26 mouse cellular contexts compared by ENCODE assay signal in genomic region chr3:58582297-58582696, GRCm38 (mm10). TPM values are rescaled to one million over a fixed set of nuclear protein-coding genes. Genes with fewer than 3 reads are reported as not detected.
DNase-seq lines count a peak whose midpoint lies in the region; ATAC-seq and TF ChIP-seq lines count a peak whose summit lies in the region.
"Had no signal": no experiment of that assay in that cellular context is flagged by ENCODE, and none has a peak within 500 bp of the region (broad histone marks: within the 10 kb centered on the region; RNA-seq: fewer than 3 reads in every experiment).

No protein-coding gene starts in this region.

- no peak overlapping the region for H3K4me2 ChIP-seq in intestine, embryonic 16.5 days (ENCODE audit: low read depth, low read length)
- H3K4me2 ChIP-seq in intestine, embryonic 15.5 days (replicated peaks) = no peak overlapping the region
- H3K4me2 ChIP-seq in CH12.LX (ENCODE audit: insufficient read depth, low read depth, poor library complexity, severe bottlenecking) = peak overlapping the region; percentile 37; the same call in 1 of the 2 replicates
- H3K4me2 ChIP-seq in liver, embryonic 15.5 days = no peak overlapping the region
- H3K4me2 ChIP-seq: embryonic facial prominence, embryonic 15.5 days; heart, embryonic 13.5 days; hindbrain, embryonic 15.5 days; limb, embryonic 12.5 days; midbrain, embryonic 12.5 days; neural tube, embryonic 15.5 days had no signal

- dilution Hi-C loops in CH12.LX (cut with MboI; ENCODE audit: extremely low pct_ligation_motif_present, extremely low pct_unique_long_range_greater_than_20kb, low sequenced_read_pairs) = no loop called here

- H3K27ac ChIP-seq in intestine, embryonic 16.5 days (ENCODE audit: low read length) = peak overlapping the region; percentile 20; the same call in 1 of the 2 replicates
- H3K27ac ChIP-seq in intestine, embryonic 15.5 days = no peak overlapping the region
- H3K27ac ChIP-seq in CH12.LX (ENCODE audit: insufficient read depth, low read depth) = no peak overlapping the region
- 0 out of 2 replicates have a peak overlapping the region, but pooled peaks have one; percentile 9 for H3K27ac ChIP-seq in liver, embryonic 15.5 days (replicated peaks)
- H3K27ac ChIP-seq: embryonic facial prominence, embryonic 15.5 days; heart, embryonic 13.5 days; hindbrain, embryonic 15.5 days; limb, embryonic 12.5 days; midbrain, embryonic 12.5 days; neural tube, embryonic 15.5 days had no signal

- in situ Hi-C loops in CH12.LX (cut with MboI; ENCODE audit: low pct_ligation_motif_present, low pct_unique_long_range_greater_than_20kb, low sequenced_read_pairs) = no loop called here

- TF ChIP-seq RAD21 in CH12.LX (IDR thresholded peaks at IDR 0.05; ENCODE audit: low read depth, low read length) = no peak

- TF ChIP-seq POLR2A in CH12.LX (IDR thresholded peaks at IDR 0.05; ENCODE audit: low read depth, low read length) = no peak

- H3K27me3 ChIP-seq in intestine, embryonic 16.5 days (replicated peaks; ENCODE audit: control insufficient read depth, insufficient read depth, low read length) = no peaks in the 10 kb centered on the region
- H3K27me3 ChIP-seq in intestine, embryonic 15.5 days (replicated peaks) = no peaks in the 10 kb centered on the region
- H3K27me3 ChIP-seq in CH12.LX (replicated peaks) = no peaks in the 10 kb centered on the region
- H3K27me3 ChIP-seq in liver, embryonic 15.5 days = no peaks in the 10 kb centered on the region
- H3K27me3 ChIP-seq: embryonic facial prominence, embryonic 15.5 days; heart, embryonic 13.5 days; hindbrain, embryonic 15.5 days; limb, embryonic 12.5 days; midbrain, embryonic 12.5 days; neural tube, embryonic 15.5 days had no signal

- peaks cover 87% of the 10 kb centered on the region for H3K79me2 ChIP-seq in CH12.LX (replicated peaks; ENCODE audit: control insufficient read depth, extremely low read depth, insufficient read depth, poor library complexity, severe bottlenecking)

- H3K4me1 ChIP-seq in intestine, embryonic 16.5 days (ENCODE audit: control insufficient read depth, insufficient read depth, low read length) = peaks cover 11% of the 10 kb centered on the region
- H3K4me1 ChIP-seq in intestine, embryonic 15.5 days (replicated peaks) = peaks cover 5% of the 10 kb centered on the region; the same call in 1 of the 2 replicates
- peaks cover 18 to 64% of the 10 kb centered on the region in 2 experiments for H3K4me1 ChIP-seq in CH12.LX (ENCODE audit: control insufficient read depth in 1 of 2, insufficient read depth in 2 of 2)
- peaks cover 40% of the 10 kb centered on the region for H3K4me1 ChIP-seq in liver, embryonic 15.5 days (replicated peaks)

- intact Hi-C loops in left cerebral cortex, postnatal 14 days (cut with DNase I) = no loop called here

- H3K36me3 ChIP-seq in intestine, embryonic 16.5 days (ENCODE audit: control insufficient read depth, insufficient read depth, low read length) = 0 out of 2 replicates have a peak, but pooled peaks cover 2% of the 10 kb centered on the region
- no peaks in the 10 kb centered on the region for H3K36me3 ChIP-seq in intestine, embryonic 15.5 days
- peaks cover 13 to 38% of the 10 kb centered on the region in 2 experiments for H3K36me3 ChIP-seq in CH12.LX (replicated peaks in 1 of 2; ENCODE audit: control insufficient read depth in 1 of 2, insufficient read depth in 1 of 2, low read length in 1 of 2)
- H3K36me3 ChIP-seq in liver, embryonic 15.5 days (replicated peaks) = peaks cover 32% of the 10 kb centered on the region

- no peak for TF ChIP-seq EP300 in CH12.LX (IDR thresholded peaks at IDR 0.05; ENCODE audit: low read length)

- 70% methylated on average over 5 of the region's 5 CpGs for WGBS in intestine, embryonic 16.5 days
- WGBS in intestine, embryonic 15.5 days = 78% methylated on average over 5 of the region's 5 CpGs
- WGBS in liver, embryonic 15.5 days (ENCODE audit: insufficient replicate concordance) = 26% methylated on average over 5 of the region's 5 CpGs

- H3K4me3 ChIP-seq in intestine, embryonic 16.5 days (ENCODE audit: low read length) = no peak overlapping the region
- H3K4me3 ChIP-seq in intestine, embryonic 15.5 days (replicated peaks) = no peak overlapping the region
- H3K4me3 ChIP-seq in CH12.LX (replicated peaks in 1 of 3; ENCODE audit: low read depth in 2 of 3, low read length in 2 of 3, poor library complexity in 1 of 3) = no peak overlapping the region
- no peak overlapping the region for H3K4me3 ChIP-seq in liver, embryonic 15.5 days (replicated peaks)
- H3K4me3 ChIP-seq: embryonic facial prominence, embryonic 15.5 days; heart, embryonic 13.5 days; hindbrain, embryonic 15.5 days; limb, embryonic 12.5 days; midbrain, embryonic 12.5 days; neural tube, embryonic 15.5 days had no signal

- no peak overlapping the region for H3K9ac ChIP-seq in intestine, embryonic 16.5 days (ENCODE audit: low read depth, low read length)
- H3K9ac ChIP-seq in intestine, embryonic 15.5 days = no peak overlapping the region
- peak overlapping the region; percentile 71; the same call in 1 of the 2 replicates for H3K9ac ChIP-seq in CH12.LX (ENCODE audit: insufficient read depth, low read depth)
- H3K9ac ChIP-seq in liver, embryonic 15.5 days = no peak overlapping the region
- H3K9ac ChIP-seq: embryonic facial prominence, embryonic 15.5 days; forebrain, postnatal 0 days; heart, embryonic 13.5 days; hindbrain, embryonic 15.5 days; limb, embryonic 12.5 days; midbrain, embryonic 12.5 days; neural tube, embryonic 15.5 days had no signal

- no peak for ATAC-seq in intestine, embryonic 16.5 days
- no peak for ATAC-seq in intestine, embryonic 15.5 days
- ATAC-seq in common myeloid progenitor, adult 5-6 weeks (replicated peaks; ENCODE audit: low read depth, poor library complexity, severe bottlenecking) = peak; percentile 34; the same call in 1 of the 2 replicates
- no peak for ATAC-seq in liver, embryonic 15.5 days (ENCODE audit: insufficient read depth)
- ATAC-seq: forebrain, postnatal 0 days had no signal

- TF ChIP-seq CTCF in CH12.LX (conservative IDR thresholded peaks at IDR 0.05 in 1 of 2, IDR thresholded peaks at IDR 0.05 in 1 of 2; ENCODE audit: low read depth in 2 of 2, low read length in 2 of 2) = no peak

- no peaks in the 10 kb centered on the region for H3K9me3 ChIP-seq in intestine, embryonic 16.5 days (ENCODE audit: control insufficient read depth, low read length)
- H3K9me3 ChIP-seq in intestine, embryonic 15.5 days = no peaks in the 10 kb centered on the region
- no peaks in the 10 kb centered on the region for H3K9me3 ChIP-seq in CH12.LX (replicated peaks; ENCODE audit: low read length)
- H3K9me3 ChIP-seq in liver, embryonic 15.5 days (replicated peaks) = no peaks in the 10 kb centered on the region
- H3K9me3 ChIP-seq: embryonic facial prominence, embryonic 15.5 days; heart, embryonic 13.5 days; hindbrain, embryonic 15.5 days; limb, embryonic 12.5 days; midbrain, embryonic 12.5 days; neural tube, embryonic 15.5 days had no signal

- no peak for DNase-seq in CH12.LX (ENCODE audit: extremely low read depth)
- DNase-seq in left cerebral cortex, postnatal 14 days (ENCODE audit: low spot score in 2 of 2) = no peak
- DNase-seq in adrenal gland, postnatal 25 days = no peak
- no peak for DNase-seq in spleen, postnatal 4 days (ENCODE audit: low spot score in 2 of 2)
- DNase-seq: adrenal gland, postnatal 14 days; cerebellum, adult 11-12 months; cerebellum, postnatal 14 days; forebrain, postnatal 0 days; heart, postnatal 4 days; layer of hippocampus, adult 9-11 months; lung, adult 2 months; right cerebral cortex, postnatal 25 days; thymus, postnatal 25 days had no signal

RNA-seq across cellular contexts. Expression of gene Selenot, which starts 5.9 kb away (rescaled TPM):
- polyA plus RNA-seq in intestine, embryonic 16.5 days (2015; fragmentation: Nextera tagmentation; extraction: Ambion mirVana) = 20.5 and 20.8 TPM in 2 replicates
- polyA plus RNA-seq in intestine, embryonic 15.5 days (2015; fragmentation: Nextera tagmentation; extraction: Ambion mirVana) = 20.6 and 20.8 TPM in 2 replicates
- 63.6 and 76.6 TPM in 2 replicates for total RNA-seq in CH12.LX (2012; rRNA removed)
- total RNA-seq in CH12.LX (2014; rRNA removed) = 254 and 283 TPM in 2 replicates
- polyA plus RNA-seq in CH12.LX (2012; ENCODE audit: insufficient read length, low read depth) = 134 and 157 TPM in 2 replicates
- 156 and 164 TPM in 2 replicates for total RNA-seq in common myeloid progenitor, adult 5-6 weeks (2017)
- polyA plus RNA-seq in liver, embryonic 15.5 days (2015; fragmentation: Nextera tagmentation; extraction: Ambion mirVana) = 10.5 and 10.6 TPM in 2 replicates
- total RNA-seq in left cerebral cortex, postnatal 14 days (2021) = 100 to 1,000 TPM; 166 to 173 TPM
- total RNA-seq in adrenal gland, postnatal 25 days (2021) = 136 and 137 TPM in 2 replicates

RNA-seq across cellular contexts. Expression of gene Erich6, which starts 54.7 kb away (rescaled TPM):
- polyA plus RNA-seq in intestine, embryonic 16.5 days (2015; fragmentation: Nextera tagmentation; extraction: Ambion mirVana) = not detected in 2 replicates
- not detected in 2 replicates for polyA plus RNA-seq in intestine, embryonic 15.5 days (2015; fragmentation: Nextera tagmentation; extraction: Ambion mirVana)
- total RNA-seq in CH12.LX (2012; rRNA removed) (not detected in 2 replicates), CH12.LX (2014; rRNA removed) (not detected in 2 replicates)
- 0.11 TPM in 1 of 2 replicates, not detected in the other for polyA plus RNA-seq in CH12.LX (2012; ENCODE audit: insufficient read length, low read depth)
- total RNA-seq in common myeloid progenitor, adult 5-6 weeks (2017) = not detected in 2 replicates
- polyA plus RNA-seq in liver, embryonic 15.5 days (2015; fragmentation: Nextera tagmentation; extraction: Ambion mirVana) = not detected in 2 replicates
- total RNA-seq in left cerebral cortex, postnatal 14 days (2021) = 1 to 10 TPM in 1 of 2 experiments, under 1 TPM in 1; 0.89 to 1.6 TPM
- total RNA-seq in adrenal gland, postnatal 25 days (2021) = not detected in 2 replicates
- total RNA-seq: adrenal gland, postnatal 14 days; ES-E14; granulocyte monocyte progenitor cell, adult 5-6 weeks had no signal
- polyA plus RNA-seq: activated CD4-positive, CD25-positive, alpha-beta regulatory T cell, adult 4 months; embryonic facial prominence, embryonic 15.5 days; neural tube, embryonic 15.5 days had no signal

RNA-seq across cellular contexts. Expression of gene Serp1, which starts 56.6 kb away (rescaled TPM):
- 198 and 212 TPM in 2 replicates for polyA plus RNA-seq in intestine, embryonic 16.5 days (2015; fragmentation: Nextera tagmentation; extraction: Ambion mirVana)
- polyA plus RNA-seq in intestine, embryonic 15.5 days (2015; fragmentation: Nextera tagmentation; extraction: Ambion mirVana) = 197 and 203 TPM in 2 replicates
- total RNA-seq in CH12.LX (2012; rRNA removed) = 210 and 219 TPM in 2 replicates
- 470 and 509 TPM in 2 replicates for total RNA-seq in CH12.LX (2014; rRNA removed)
- 252 and 298 TPM in 2 replicates for polyA plus RNA-seq in CH12.LX (2012; ENCODE audit: insufficient read length, low read depth)
- total RNA-seq in common myeloid progenitor, adult 5-6 weeks (2017) = 70.9 and 73.1 TPM in 2 replicates
- polyA plus RNA-seq in liver, embryonic 15.5 days (2015; fragmentation: Nextera tagmentation; extraction: Ambion mirVana) = 101 and 105 TPM in 2 replicates
- total RNA-seq in left cerebral cortex, postnatal 14 days (2021) = 10 to 100 TPM; 24.7 to 26.8 TPM
- 83.3 and 90.6 TPM in 2 replicates for total RNA-seq in adrenal gland, postnatal 25 days (2021)

RNA-seq across cellular contexts. Expression of gene Eif2a, which starts 56.7 kb away (rescaled TPM):
- 47.6 and 49.6 TPM in 2 replicates for polyA plus RNA-seq in intestine, embryonic 16.5 days (2015; fragmentation: Nextera tagmentation; extraction: Ambion mirVana)
- 51.7 and 58.4 TPM in 2 replicates for polyA plus RNA-seq in intestine, embryonic 15.5 days (2015; fragmentation: Nextera tagmentation; extraction: Ambion mirVana)
- total RNA-seq in CH12.LX (2012; rRNA removed) (107 and 119 TPM in 2 replicates), CH12.LX (2014; rRNA removed) (215 and 241 TPM in 2 replicates)
- 116 and 117 TPM in 2 replicates for polyA plus RNA-seq in CH12.LX (2012; ENCODE audit: insufficient read length, low read depth)
- total RNA-seq in common myeloid progenitor, adult 5-6 weeks (2017) = 139 and 146 TPM in 2 replicates
- polyA plus RNA-seq in liver, embryonic 15.5 days (2015; fragmentation: Nextera tagmentation; extraction: Ambion mirVana) = 23.5 and 25.8 TPM in 2 replicates
- 10 to 100 TPM; 43.4 to 44.1 TPM for total RNA-seq in left cerebral cortex, postnatal 14 days (2021)
- total RNA-seq in adrenal gland, postnatal 25 days (2021) = 55.7 and 56.2 TPM in 2 replicates

Comparison
In these comparisons a context has a peak if more than half of its experiments do, and no peak if none do; other contexts are left out.
1. H3K27ac ChIP-seq: peak in intestine, embryonic 16.5 days (single experiment) and liver, embryonic 15.5 days (single experiment); none in intestine, embryonic 15.5 days (single experiment) and CH12.LX (single experiment).